Mouse (Mus musculus) G1E (cell line): ENCODE measurements at regions not wholly inside any gene's neighbourhood (a gene's known extent, or its start where the extent isn't known, plus 50 kb on each side); places are given as distances from the start of the nearest gene placed in this dataset.

Source experiments
- CTCF ChIP-seq: IDR thresholded peaks from 2 replicates; pipeline ENCODE4 v1.5.1; 2012; ENCODE audit warnings: low read depth, low read length, inconsistent platforms, mixed read lengths
- GATA1 ChIP-seq: IDR thresholded peaks from 2 replicates; pipeline ENCODE4 v1.6.1; 2012; ENCODE audit warnings: borderline replicate concordance, low read length, inconsistent platforms, mixed read lengths
- TAL1 ChIP-seq: conservative IDR thresholded peaks from 2 replicates; pipeline ENCODE4 v1.6.1; 2012; ENCODE audit warnings: low read depth, low read length, inconsistent platforms, mixed read lengths

GRCm38 (mm10) chr5:16984877-16985276, 193.3 kb downstream of the Gm28710 start:
- TF ChIP-seq CTCF (no peak), GATA1 (no peak), TAL1 (no peak)
